Mouse (Mus musculus) forebrain, embryonic 14.5 days (tissue): Measurements from ENCODE around the gene Ankrd7. TPM values are rescaled to one million over a fixed set of nuclear protein-coding genes. Genes with fewer than 3 reads are reported as not detected.
"Not testable (repeated sequence)": the region's sequence is repeated elsewhere in the genome, so short reads cannot be mapped to it uniquely, and the experiment has no call there.

ENCODE experiments used
- ATAC-seq: fragments of 200-750 bp; cut with Nextera tagmentation; 2 replicates; pipeline ENCODE4 v1.8.0; 2017; ENCODE audit warnings: mild to moderate bottlenecking, moderate library complexity
- DNase-seq: peaks from one replicate; pipeline ENCODE4 v3.0.0-alpha.2; 2015; ENCODE audit warnings: low spot score
- H3K27ac ChIP-seq: fragments of 300-500 bp; sonication (generic); 2 replicates; pipeline ENCODE4 v1.5.1; 2014; ENCODE audit warnings: low read depth, mild to moderate bottlenecking, control low read depth, low read length, moderate library complexity
- H3K27me3 ChIP-seq: fragments of 300-500 bp; sonication (generic); replicated peaks from 2 replicates; pipeline ENCODE4 v1.6.1; 2014; ENCODE audit warnings: low read length, control low read depth, mixed read lengths; ENCODE audit not compliant: control insufficient read depth, insufficient read depth
- H3K36me3 ChIP-seq: fragments of 300-500 bp; sonication (generic); 2 replicates; pipeline ENCODE4 v1.6.1; 2014; ENCODE audit warnings: low read length, control low read depth; ENCODE audit not compliant: control insufficient read depth, insufficient read depth
- H3K4me1 ChIP-seq: fragments of 300-500 bp; sonication (generic); 2 replicates; pipeline ENCODE4 v1.6.1; 2014; ENCODE audit warnings: antibody characterized with exemption, low read length, control low read depth; ENCODE audit not compliant: control insufficient read depth, insufficient read depth
- H3K4me2 ChIP-seq: fragments of 300-500 bp; sonication (generic); 2 replicates; pipeline ENCODE4 v1.6.1; 2014; ENCODE audit warnings: mild to moderate bottlenecking, control low read depth, low read length
- H3K4me3 ChIP-seq: fragments of 300-500 bp; sonication (generic); 2 replicates; pipeline ENCODE4 v1.5.1; 2014; ENCODE audit warnings: low read depth, low read length, control low read depth
- H3K9ac ChIP-seq: fragments of 300-500 bp; sonication (generic); 2 replicates; pipeline ENCODE4 v1.6.1; 2014; ENCODE audit warnings: mild to moderate bottlenecking, low read length, control low read depth, moderate library complexity
- H3K9me3 ChIP-seq: fragments of 300-500 bp; sonication (generic); replicated peaks from 2 replicates; pipeline ENCODE4 v1.6.1; 2016; ENCODE audit warnings: low read length, control low read depth, mixed read lengths; ENCODE audit not compliant: control insufficient read depth
- WGBS: fragments of 180-500 bp; shearing (Covaris S2); extraction: QIAGEN DNeasy Blood & Tissue Kit; methylation state at CpG from one replicate; pipeline ENCODE4 v1.1.7; 2014; 5-methylcytosine and 5-hydroxymethylcytosine counted together
- polyA plus RNA-seq: library from polyadenylated mRNA; unstranded; fragments of >200 nt; fragmentation: Nextera tagmentation; extraction: Ambion mirVana; gene quantifications from 2 replicates; pipeline ENCODE4 v1.2.1, GENCODE M21; 2014

Ankrd7 gene
- polyA plus RNA-seq: not detected in 2 replicates

GRCm38 (mm10) chr6:18866018-18866417, at the start of gene Ankrd7:
Ankrd7 (plus strand) TSS chr6:18866318.
- no peaks in the 10 kb centered on the region for H3K4me1 ChIP-seq
- H3K27ac ChIP-seq: no peak within 1 kb of the TSS
- H3K9me3 ChIP-seq: no peaks in the 10 kb centered on the region
- no peak within 1 kb of the TSS for H3K4me3 ChIP-seq
- DNase-seq (no peak), ATAC-seq (no peak)
- H3K27me3 ChIP-seq: no peaks in the 10 kb centered on the region
- H3K4me2 ChIP-seq: no peak within 1 kb of the TSS
- H3K36me3 ChIP-seq: no peaks in the 10 kb centered on the region
- no peak within 1 kb of the TSS for H3K9ac ChIP-seq
- WGBS: 91% methylated on average over 8 of the region's 8 CpGs

- H3K27ac ChIP-seq: no peak overlapping the region
- ATAC-seq: peak; percentile 58
- H3K4me2 ChIP-seq: no peak overlapping the region
Observed at GRCm38 (mm10) chr6:18819343-18819742, 46.8 kb upstream of the Ankrd7 start.

DNA sequence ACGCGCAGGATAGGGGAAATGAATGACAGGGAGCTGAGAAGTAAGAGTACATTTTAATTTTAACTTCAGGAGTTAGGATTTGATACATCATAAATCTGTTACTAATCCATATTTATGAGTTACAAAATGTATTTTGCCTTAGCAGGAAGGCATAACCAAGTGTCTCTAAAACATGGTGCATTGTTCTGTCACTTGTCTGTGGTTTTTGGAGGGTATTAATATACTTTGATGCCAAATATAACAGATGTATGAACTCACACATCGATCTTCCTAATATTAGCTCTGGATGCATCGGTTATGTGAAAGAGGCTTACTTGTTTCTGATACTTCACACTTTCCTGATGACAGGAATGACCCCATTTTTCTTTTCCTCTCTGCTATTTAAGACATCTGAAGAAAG, 45.9 kb upstream of the Ankrd7 start:
- H3K9me3 ChIP-seq: no peaks in the 10 kb centered on the region
- H3K4me1 ChIP-seq: no peaks in the 10 kb centered on the region
- ATAC-seq: no peak
- H3K27me3 ChIP-seq: no peaks in the 10 kb centered on the region
- H3K4me3 ChIP-seq: no peak overlapping the region
- no peak overlapping the region for H3K9ac ChIP-seq
- WGBS: 77% methylated on average over 4 of the region's 4 CpGs
- DNase-seq: no peak
- no peak overlapping the region for H3K4me2 ChIP-seq
- H3K27ac ChIP-seq: no peak overlapping the region
- H3K36me3 ChIP-seq: no peaks in the 10 kb centered on the region

More at GRCm38 (mm10) chr6:18819343-18819742, 46.8 kb upstream of the Ankrd7 start:
- DNase-seq: peak; percentile 85
- no peak overlapping the region for H3K4me3 ChIP-seq
- WGBS: 10% methylated on average over 4 of the region's 4 CpGs
- H3K36me3 ChIP-seq: no peaks in the 10 kb centered on the region
- no peaks in the 10 kb centered on the region for H3K4me1 ChIP-seq
- no peaks in the 10 kb centered on the region for H3K27me3 ChIP-seq
- H3K9me3 ChIP-seq: no peaks in the 10 kb centered on the region
- H3K9ac ChIP-seq: no peak overlapping the region

DNA sequence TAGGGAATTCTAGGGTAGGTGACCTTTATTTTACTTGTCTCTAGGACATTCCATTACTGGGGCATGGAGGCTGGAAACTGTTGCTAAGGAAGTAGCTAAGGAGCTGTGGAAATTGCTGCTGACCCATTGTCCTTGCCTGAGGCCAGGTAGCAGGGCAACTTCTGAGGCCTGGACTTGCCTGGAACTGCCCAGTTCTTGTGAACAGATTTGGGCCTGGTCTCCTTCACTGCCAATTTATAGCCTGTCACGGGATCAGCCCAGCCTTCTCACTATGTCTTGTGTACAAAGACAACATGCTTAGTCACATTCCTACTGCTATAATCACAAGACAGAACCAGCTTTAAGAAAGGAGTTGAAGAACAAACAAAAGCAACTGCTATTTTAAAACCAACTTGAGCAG, 43.3 kb upstream of the Ankrd7 start:
- Histone ChIP-seq H3K27ac (no peak overlapping the region), H3K9ac (no peak overlapping the region), H3K36me3 (no peaks in the 10 kb centered on the region), H3K4me2 (no peak overlapping the region), H3K27me3 (no peaks in the 10 kb centered on the region), H3K4me3 (no peak overlapping the region), H3K9me3 (no peaks in the 10 kb centered on the region), H3K4me1 (no peaks in the 10 kb centered on the region)
- DNase-seq (no peak), ATAC-seq (no peak)
- 81% methylated on average over 1 of the region's 1 CpGs for WGBS

DNA sequence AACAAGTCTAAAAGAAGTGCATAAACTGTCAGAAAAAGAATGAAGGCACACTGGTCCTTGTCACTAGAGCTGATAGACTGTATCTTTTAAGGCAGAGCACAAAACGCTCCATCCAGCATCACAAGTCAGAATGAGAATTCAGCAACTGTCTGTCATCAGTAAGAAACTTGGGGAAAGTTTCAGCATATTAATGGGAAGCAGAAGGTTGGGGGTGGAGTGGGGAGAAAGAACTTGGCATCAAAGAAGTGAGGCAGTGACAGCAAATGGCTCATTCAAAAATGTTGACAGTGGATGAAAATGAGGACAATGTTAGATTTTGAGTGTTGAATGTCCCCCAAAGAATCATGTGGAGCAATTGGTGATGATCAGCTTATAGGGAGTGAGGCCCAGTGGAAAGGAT, 33.2 kb upstream of the Ankrd7 start:
- Histone ChIP-seq H3K9me3 (no peaks in the 10 kb centered on the region), H3K4me3 (no peak overlapping the region), H3K27ac (no peak overlapping the region), H3K9ac (no peak overlapping the region), H3K4me1 (no peaks in the 10 kb centered on the region), H3K4me2 (no peak overlapping the region), H3K36me3 (no peaks in the 10 kb centered on the region), H3K27me3 (no peaks in the 10 kb centered on the region)
- DNase-seq: no peak
- WGBS: 83% methylated on average over 1 of the region's 1 CpGs
- ATAC-seq: no peak

DNA sequence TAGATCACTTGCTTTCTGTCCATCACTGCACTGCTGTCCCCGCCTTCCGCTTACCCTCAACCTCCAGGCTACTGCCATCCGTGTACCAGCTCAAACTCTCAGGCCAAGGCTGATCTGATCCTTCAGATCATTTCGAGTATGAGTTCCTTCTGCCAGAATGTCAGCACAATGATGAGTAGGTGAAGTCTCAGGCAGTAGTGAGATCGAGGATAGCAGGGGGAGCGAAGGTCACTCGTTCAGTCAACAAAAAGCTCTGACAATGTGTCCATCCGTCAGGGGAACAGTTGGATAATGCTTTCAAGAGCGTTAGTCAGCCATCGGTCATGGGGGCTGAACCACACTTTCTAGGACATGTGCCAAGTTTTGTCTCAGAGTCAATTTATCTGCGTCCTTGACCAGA, 21.6 kb upstream of the Ankrd7 start:
- H3K4me2 ChIP-seq, DNase-seq, H3K4me3 ChIP-seq, H3K36me3 ChIP-seq, H3K9ac ChIP-seq, H3K27ac ChIP-seq, H3K9me3 ChIP-seq, H3K27me3 ChIP-seq, H3K4me1 ChIP-seq, ATAC-seq: not testable (repeated sequence)
- WGBS: 92% methylated on average over 4 of the region's 11 CpGs

- H3K9me3 ChIP-seq, H3K4me2 ChIP-seq, ATAC-seq, H3K9ac ChIP-seq, H3K36me3 ChIP-seq, H3K27me3 ChIP-seq, H3K4me3 ChIP-seq, DNase-seq, H3K27ac ChIP-seq: not testable (repeated sequence)
- H3K4me1 ChIP-seq: peaks cover 11% of the 10 kb centered on the region
- 55% methylated on average over 5 of the region's 7 CpGs for WGBS
Observed at GRCm38 (mm10) chr6:18845571-18845970, 20.5 kb upstream of the Ankrd7 start.

GRCm38 (mm10) chr6:18848051-18848701, 17.9 kb upstream of the Ankrd7 start, which contains the start of gene Lsm8:
Lsm8 (plus strand) TSS chr6:18848579.
- H3K27ac ChIP-seq: peak within 1 kb of the TSS; percentile 90
- DNase-seq (peak; percentile 98), ATAC-seq (peak; percentile 100)
- H3K9me3 ChIP-seq: no peaks in the 10 kb centered on the region
- H3K9ac ChIP-seq: peak within 1 kb of the TSS; percentile 92
- H3K4me3 ChIP-seq: peak within 1 kb of the TSS; percentile 76
- no peaks in the 10 kb centered on the region for H3K27me3 ChIP-seq
- H3K4me2 ChIP-seq: peak within 1 kb of the TSS; percentile 66
- peaks cover 21% of the 10 kb centered on the region for H3K36me3 ChIP-seq
- 1% methylated on average over 37 of the region's 37 CpGs for WGBS
- H3K4me1 ChIP-seq: peaks cover 11% of the 10 kb centered on the region

DNA sequence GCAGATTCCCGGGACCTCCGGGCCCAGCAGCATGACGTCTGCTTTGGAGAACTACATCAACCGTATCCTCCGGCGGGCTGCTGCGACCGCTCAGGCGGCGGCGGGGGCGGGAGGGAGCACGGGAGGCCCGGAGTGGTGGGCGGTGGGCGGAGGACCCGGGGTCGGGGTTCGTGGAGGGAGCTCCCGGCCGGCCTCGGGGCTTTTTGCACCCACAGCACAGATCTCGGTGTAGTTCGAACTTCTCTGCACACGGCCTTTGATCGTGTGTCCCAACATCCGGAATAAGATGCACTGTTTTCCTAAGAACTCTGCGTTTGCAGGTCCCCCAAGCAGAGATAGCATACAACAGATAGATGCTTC, 17.4 kb upstream of the Ankrd7 start:
- DNase-seq (no peak), ATAC-seq (no peak)
- no peaks in the 10 kb centered on the region for H3K27me3 ChIP-seq
- H3K36me3 ChIP-seq: peaks cover 25% of the 10 kb centered on the region
- peak overlapping the region; percentile 66 for H3K4me2 ChIP-seq
- H3K27ac ChIP-seq: peak overlapping the region; percentile 90
- H3K9me3 ChIP-seq: no peaks in the 10 kb centered on the region
- under 1% methylated on average over 28 of the region's 28 CpGs for WGBS
- H3K4me3 ChIP-seq: peak overlapping the region; percentile 76
- peak overlapping the region; percentile 92 for H3K9ac ChIP-seq
- H3K4me1 ChIP-seq: peaks cover 11% of the 10 kb centered on the region
